Mouse (Mus musculus) cerebellum, adult 2 months (tissue): ENCODE measurements around the gene Spag8.

ENCODE experiments used
- CTCF ChIP-seq: fragments of 200-500 bp; IDR thresholded peaks from 2 replicates; pipeline ENCODE4 v1.5.1; 2011; ENCODE audit warnings: low read depth, mild to moderate bottlenecking, control low read depth, low read length, moderate library complexity, borderline replicate concordance; ENCODE audit not compliant: insufficient read depth
- POLR2A ChIP-seq: fragments of 200-500 bp; IDR thresholded peaks from 2 replicates; pipeline ENCODE4 v1.6.1; 2011; ENCODE audit warnings: low read length, control low read depth, borderline replicate concordance; ENCODE audit not compliant: insufficient read depth

DNA sequence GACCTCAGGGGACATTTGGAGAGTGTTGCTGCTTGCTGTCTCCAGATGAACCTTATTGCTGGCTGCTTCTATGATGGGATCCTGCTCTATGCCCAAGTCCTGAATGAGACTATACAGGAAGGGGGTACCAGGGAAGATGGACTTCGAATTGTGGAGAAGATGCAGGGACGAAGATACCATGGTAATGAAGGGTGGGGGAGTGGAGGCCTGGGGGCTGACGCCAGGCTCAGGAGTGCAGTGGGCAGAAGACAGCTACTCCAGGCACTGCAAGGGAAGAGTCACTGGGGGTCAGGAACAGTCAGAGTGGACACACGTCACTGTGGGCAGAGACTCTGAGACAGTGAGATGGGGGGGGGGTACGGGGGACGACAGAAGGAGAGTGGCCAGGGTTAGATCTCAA lies 12.9 kb downstream of the Spag8 start:
- TF ChIP-seq CTCF (no peak), POLR2A (no peak)
